Mouse (Mus musculus) heart, postnatal 14 days (tissue): ENCODE measurements at regions not wholly inside any gene's neighbourhood (a gene's known extent, or its start where the extent isn't known, plus 50 kb on each side); places are given as distances from the start of the nearest gene placed in this dataset.

ENCODE experiments used
- DNase-seq, 2 experiments: peaks; one replicate each; pipeline ENCODE4 v3.0.0; 2021 to 2022
- intact Hi-C: fragments of 180-260 bp; cut with DNase I; formaldehyde crosslinking; loops from one replicate; pipeline ENCODE4 v1.15.1; 2025

GRCm38 (mm10) chr5:149338016-149338696 lies 73.4 kb upstream of the Medag start:
- DNase-seq, result no peak
- intact Hi-C loops, result no loop called here

- no peak for DNase-seq
- intact Hi-C loops, result no loop called here
Measured at GRCm38 (mm10) chr5:149338697-149339078, 72.9 kb upstream of the Medag start.

- intact Hi-C loops, result no loop called here
Measured at GRCm38 (mm10) chr5:149340361-149340760, 71.2 kb upstream of the Medag start.

GRCm38 (mm10) chr5:149341461-149341860 lies 70.1 kb upstream of the Medag start:
- intact Hi-C loops, result no loop called here
- DNase-seq, result no peak

More at GRCm38 (mm10) chr5:149340361-149340760, 71.2 kb upstream of the Medag start:
- no peak for DNase-seq

- DNase-seq, result no peak
- intact Hi-C loops, result no loop called here
Measured at GRCm38 (mm10) chr5:149343610-149344527, 67.7 kb upstream of the Medag start.

- intact Hi-C loops, result no loop called here
- no peak for DNase-seq
Measured at GRCm38 (mm10) chr5:149344528-149344855, 67.1 kb upstream of the Medag start.

- intact Hi-C loops, result no loop called here
- no peak for DNase-seq
Measured at GRCm38 (mm10) chr5:149345161-149345560, 66.4 kb upstream of the Medag start.

- intact Hi-C loops, result no loop called here
- no peak for DNase-seq
Measured at GRCm38 (mm10) chr5:149349685-149350084, 61.9 kb upstream of the Medag start.

GRCm38 (mm10) chr5:149353039-149353655 lies 58.4 kb upstream of the Medag start:
- peak; percentile 68 to 74 for DNase-seq
- intact Hi-C loops, result no loop called here

GRCm38 (mm10) chr5:149354448-149355115 lies 57.0 kb upstream of the Medag start:
- intact Hi-C loops, result no loop called here
- no peak for DNase-seq

- intact Hi-C loops, result no loop called here
- no peak for DNase-seq
Measured at GRCm38 (mm10) chr5:149355131-149355530, 56.4 kb upstream of the Medag start.

- intact Hi-C loops, result no loop called here
- DNase-seq, result no peak
Measured at GRCm38 (mm10) chr5:149356970-149357369, 54.6 kb upstream of the Medag start.
